Mouse (Mus musculus) embryonic stem cell, embryonic (primary cell): ENCODE measurements around the gene Insc.
"Not testable (repeated sequence)": the region's sequence is repeated elsewhere in the genome, so short reads cannot be mapped to it uniquely, and the experiment has no call there.

Experiments used
- CTCF ChIA-PET, 4 experiments: fragments of 300-600 bp in 2 of 4; fragments of 350-600 bp in 2 of 4; sonication (Branson Sonifier 250); formaldehyde crosslinking; loops; one replicate each; lab custom pipeline; 2022; ENCODE audit warnings: inconsistent platforms in 2 of 4; lab: Charles Lee
- POLR2A ChIA-PET, 4 experiments: fragments of 300-600 bp in 2 of 4; fragments of 350-600 bp in 2 of 4; sonication (Branson Sonifier 250); formaldehyde crosslinking; loops; one replicate each; lab custom pipeline; 2022; ENCODE audit warnings: antibody characterized with exemption in 4 of 4, inconsistent platforms in 1 of 4; lab: Charles Lee

Gene Insc

GRCm38 (mm10) chr7:114743022-114743780, at the start of gene Insc:
TSS of gene Insc (plus strand) at chr7:114743694.
- ChIA-PET POLR2A (interaction anchor here in 1 of 4 experiments (1.0 to 2.5 kb wide), 2 partner anchors 13 to 74 kb away, joined by 3 to 7 read pairs; no protein-coding TSS in a partner anchor), CTCF (interaction anchor here in 2 of 4 experiments (0.5 to 1.9 kb wide), 4 partner anchors 11 to 1865 kb away, joined by 3 to 7 read pairs (median 4); no protein-coding TSS in a partner anchor)

- CTCF ChIA-PET = interaction anchor here in 1 of 4 experiments (0.6 kb wide), 1 partner anchor 40 kb away, joined by 3 read pairs; no protein-coding TSS in a partner anchor
- POLR2A ChIA-PET = no interaction called here
These were observed 42.6 kb upstream of the Insc start for GRCm38 (mm10) chr7:114700871-114701270.

DNA sequence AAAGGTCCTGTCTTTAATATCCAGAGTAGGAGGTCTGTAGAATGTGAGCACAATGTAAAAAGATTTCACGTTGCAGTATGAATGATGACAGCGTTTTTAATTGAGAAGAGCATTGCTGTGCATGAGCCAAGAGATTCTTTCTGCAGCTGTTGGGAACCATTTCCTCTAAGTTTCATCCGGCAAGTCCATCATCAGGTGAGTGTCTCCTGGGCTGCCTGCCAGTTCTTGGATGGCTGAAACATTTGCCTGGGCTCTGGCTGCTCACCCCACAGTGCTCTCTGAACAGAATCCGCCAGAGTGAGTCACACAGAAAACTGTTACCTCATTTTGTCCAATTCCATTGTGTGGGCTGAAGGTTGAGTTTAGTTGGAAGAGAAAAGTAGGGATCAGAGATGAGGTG, 36.8 kb upstream of the Insc start:
- POLR2A ChIA-PET = no interaction called here

GRCm38 (mm10) chr7:114707398-114707797, 36.1 kb upstream of the Insc start:
- CTCF ChIA-PET = interaction anchor here in 1 of 4 experiments (0.6 kb wide), 1 partner anchor 389 kb away, joined by 5 read pairs; no protein-coding TSS in a partner anchor
- POLR2A ChIA-PET = no interaction called here

More for the DNA sequence above, 36.8 kb upstream of the Insc start:
- CTCF ChIA-PET = interaction anchor here in 1 of 4 experiments (0.6 kb wide), 1 partner anchor 388 kb away, joined by 5 read pairs; no protein-coding TSS in a partner anchor

DNA sequence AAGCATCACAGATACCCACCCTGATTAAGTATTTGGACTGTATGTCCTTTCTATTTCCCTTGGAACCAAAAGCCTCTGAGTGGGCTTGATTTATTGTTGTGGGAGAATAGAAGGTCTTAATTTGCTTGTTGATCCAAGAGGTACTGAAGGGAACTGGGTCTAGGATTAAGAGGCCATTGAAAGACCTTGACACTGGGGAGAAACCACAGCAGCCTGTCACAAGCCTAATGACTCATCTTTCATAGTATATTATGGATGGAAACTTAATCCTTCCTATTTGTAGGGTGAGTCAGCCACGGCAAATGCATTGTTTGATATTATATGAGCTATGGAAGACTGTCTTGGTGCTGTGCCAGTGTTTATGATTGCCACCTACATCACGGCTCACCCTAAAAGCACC, 33.1 kb upstream of the Insc start:
- ChIA-PET CTCF (no interaction called here), POLR2A (no interaction called here)

DNA sequence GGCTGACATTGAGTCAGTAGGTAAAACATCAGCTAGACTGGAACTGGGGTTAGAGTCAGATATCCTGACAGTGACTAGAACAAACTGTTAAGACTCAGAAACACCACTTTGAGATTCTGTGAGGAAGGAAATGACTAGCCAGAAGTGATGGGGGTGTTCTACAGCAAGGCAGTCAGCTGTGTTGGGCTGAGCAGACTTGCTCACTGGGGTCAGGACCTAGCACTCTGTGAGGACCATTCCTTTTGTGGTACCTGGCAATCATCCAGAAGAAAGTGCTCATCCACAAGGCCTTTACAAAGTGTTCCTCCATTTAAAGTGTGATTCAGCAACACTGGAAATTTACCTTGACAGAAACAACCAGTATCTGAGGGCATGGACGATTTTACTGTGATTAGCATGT, 31.0 kb upstream of the Insc start:
- CTCF ChIA-PET = no interaction called here
- POLR2A ChIA-PET = no interaction called here

GRCm38 (mm10) chr7:114718300-114718699, 25.2 kb upstream of the Insc start, which contains the start of gene Calcb:
TSS of gene Calcb (plus strand) at chr7:114718643.
- CTCF ChIA-PET = interaction anchor here in 3 of 4 experiments (0.6 to 2.7 kb wide), 3 partner anchors 51 to 99 kb away, joined by 3 to 11 read pairs (median 9); no protein-coding TSS in a partner anchor
- POLR2A ChIA-PET = interaction anchor here in 1 of 4 experiments (0.6 kb wide), 1 partner anchor 32 kb away, joined by 3 read pairs; no protein-coding TSS in a partner anchor

DNA sequence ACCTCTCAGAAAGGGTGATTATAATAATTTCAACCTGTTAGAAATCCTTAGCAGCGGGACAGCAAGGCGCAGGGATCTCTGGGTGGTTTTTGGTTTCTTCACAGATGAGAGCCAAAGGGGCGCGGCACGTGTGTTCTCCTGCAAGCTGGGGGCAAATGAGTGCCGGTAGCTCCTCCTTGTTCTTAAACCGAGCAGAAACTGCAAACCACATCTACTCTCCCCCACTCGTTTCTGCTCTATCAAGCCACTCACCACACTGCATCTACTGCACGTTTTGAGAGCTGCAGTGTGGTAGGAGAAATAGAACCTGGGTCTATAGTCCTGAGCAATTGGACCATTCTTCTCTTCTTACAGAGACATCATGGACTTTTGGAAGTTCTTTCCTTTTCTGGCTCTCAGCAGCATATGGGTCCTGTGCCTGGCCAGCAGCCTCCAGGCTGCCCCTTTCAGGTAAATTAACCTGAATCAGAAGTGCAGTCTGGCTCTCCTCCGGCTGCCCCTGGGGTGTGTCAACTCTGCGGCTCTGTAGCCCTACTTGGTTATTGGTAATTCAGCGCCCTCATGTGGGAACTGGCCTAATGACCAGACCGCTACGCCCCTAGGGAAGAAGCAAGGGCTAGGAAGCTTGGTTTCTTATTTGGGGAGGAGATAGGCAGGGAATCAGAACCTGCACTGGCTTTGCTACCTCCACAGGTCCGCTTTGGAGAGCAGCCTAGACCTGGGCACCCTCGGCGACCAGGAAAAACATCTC, 23.9 kb upstream of the Insc start:
- ChIA-PET CTCF (interaction anchor here (0.5 to 2.7 kb wide), 21 partner anchors 13 to 704 kb away, joined by 3 to 11 read pairs (median 3); partner anchors contain the start of gene Psma1 (in 2 of the 4)), POLR2A (interaction anchor here in 1 of 4 experiments (0.6 to 1.2 kb wide), 3 partner anchors 13 to 170 kb away, joined by 3 read pairs; no protein-coding TSS in a partner anchor)

GRCm38 (mm10) chr7:114729696-114730095, 13.8 kb upstream of the Insc start:
- CTCF ChIA-PET = interaction anchor here in 3 of 4 experiments (0.6 to 1.8 kb wide), 5 partner anchors 10 to 485 kb away, joined by 3 to 13 read pairs (median 5); no protein-coding TSS in a partner anchor
- POLR2A ChIA-PET = not testable (repeated sequence)

- ChIA-PET POLR2A (interaction anchor here in 1 of 4 experiments (1.4 kb wide), 1 partner anchor 87 kb away, joined by 3 read pairs; no protein-coding TSS in a partner anchor), CTCF (interaction anchor here (0.6 to 3.8 kb wide), 14 partner anchors 10 to 1144 kb away, joined by 3 to 34 read pairs (median 4); partner anchors contain the start of gene Insc (in 1 of the 4))
These were observed 12.3 kb upstream of the Insc start for GRCm38 (mm10) chr7:114731175-114731574.

DNA sequence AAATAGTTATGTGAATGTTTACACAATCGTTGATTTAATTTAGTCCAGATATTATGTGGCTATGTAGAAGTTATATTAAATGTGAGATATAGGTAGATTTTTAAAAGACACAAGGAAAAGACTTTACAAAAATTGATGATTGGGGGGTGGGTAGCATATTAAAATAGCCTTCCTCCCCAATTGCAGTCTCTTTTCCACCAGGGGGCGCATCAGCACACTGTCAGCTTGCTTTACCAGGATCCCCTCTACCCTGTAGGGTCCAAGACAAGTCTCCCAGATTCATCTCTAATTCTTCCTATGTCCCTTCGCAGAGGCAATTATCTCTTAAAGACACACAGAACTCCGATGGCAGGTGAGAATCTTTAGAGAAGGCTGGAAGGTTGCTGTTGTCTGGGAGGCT, 11.8 kb upstream of the Insc start:
- ChIA-PET CTCF (interaction anchor here (0.7 to 3.8 kb wide), 14 partner anchors 9 to 1145 kb away, joined by 3 to 34 read pairs (median 4); partner anchors contain the start of gene Insc (in 1 of the 4)), POLR2A (interaction anchor here in 1 of 4 experiments (1.4 kb wide), 1 partner anchor 86 kb away, joined by 3 read pairs; no protein-coding TSS in a partner anchor)

- ChIA-PET POLR2A (interaction anchor here in 1 of 4 experiments (1.5 to 2.0 kb wide), 2 partner anchors 9 kb away, joined by 4 to 5 read pairs; no protein-coding TSS in a partner anchor), CTCF (interaction anchor here in 3 of 4 experiments (1.1 to 1.4 kb wide), 3 partner anchors 9 to 81 kb away, joined by 3 to 5 read pairs (median 4); no protein-coding TSS in a partner anchor)
These were observed 7.2 kb upstream of the Insc start for GRCm38 (mm10) chr7:114736256-114736655.

GRCm38 (mm10) chr7:114738166-114738565, 5.3 kb upstream of the Insc start:
- CTCF ChIA-PET = interaction anchor here in 1 of 4 experiments (0.6 kb wide), 1 partner anchor 45 kb away, joined by 4 read pairs; no protein-coding TSS in a partner anchor

GRCm38 (mm10) chr7:114740360-114741165, 2.9 kb upstream of the Insc start:
- CTCF ChIA-PET = interaction anchor here (0.6 to 1.8 kb wide), 14 partner anchors 8 to 1635 kb away, joined by 3 to 13 read pairs (median 4); partner anchors contain the start of gene Calca (in 1 of the 4)
- POLR2A ChIA-PET = interaction anchor here (0.6 to 1.7 kb wide), 8 partner anchors 16 to 1568 kb away, joined by 3 to 7 read pairs (median 3); no protein-coding TSS in a partner anchor

More at GRCm38 (mm10) chr7:114738166-114738565, 5.3 kb upstream of the Insc start:
- POLR2A ChIA-PET = no interaction called here

GRCm38 (mm10) chr7:114744639-114745245, 1.2 kb downstream of the Insc start:
- CTCF ChIA-PET = interaction anchor here (0.5 to 2.1 kb wide), 9 partner anchors 8 to 1864 kb away, joined by 3 to 13 read pairs (median 4); partner anchors contain the start of gene Calca (in 1 of the 4)
- POLR2A ChIA-PET = interaction anchor here in 3 of 4 experiments (0.6 to 2.5 kb wide), 5 partner anchors 9 to 469 kb away, joined by 3 to 7 read pairs (median 4); partner anchors contain the start of gene Psma1 (in 1 of the 3)
